In the genomic region with DNA sequence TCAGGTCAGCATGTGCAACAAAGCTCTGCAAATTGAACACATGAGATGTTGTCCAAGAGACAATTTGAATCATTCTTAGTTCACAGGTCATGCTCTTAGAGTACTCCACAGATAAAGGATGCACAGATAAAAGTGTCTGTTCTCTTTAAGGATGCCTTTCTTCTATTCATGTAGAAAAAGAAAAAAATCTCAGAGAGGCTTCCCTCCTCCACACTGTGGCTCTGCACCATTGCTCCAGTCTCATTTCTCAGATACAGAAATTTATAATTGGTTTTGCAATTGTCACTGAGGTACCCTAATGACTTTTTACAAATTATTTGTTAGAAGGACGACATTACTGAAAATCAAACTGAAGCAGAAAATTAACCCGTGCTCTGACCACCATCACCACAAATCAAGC, we compare ENCODE assay signal across 25 mouse cellular contexts.
"Had no signal": no experiment of that assay in that cellular context is flagged by ENCODE, and none has a peak within 500 bp of the region (broad histone marks: within the 10 kb centered on the region; RNA-seq: fewer than 3 reads in every experiment).

No protein-coding gene starts in this region.

- H3K4me3 ChIP-seq: heart, adult 2 months; heart, embryonic 13.5 days; heart, embryonic 15.5 days; kidney, embryonic 15.5 days; limb, embryonic 13.5 days; limb, embryonic 15.5 days; liver, embryonic 12.5 days had no signal

- DNase-seq: gastrocnemius, postnatal 14 days; gastrocnemius, postnatal 36 days; heart, adult 11 months; heart, adult 2 months; heart, postnatal 14 days; heart, postnatal 36 days; kidney, adult 11 months; kidney, adult 2 months; kidney, adult 9 months; kidney, postnatal 14 days; kidney, postnatal 36 days; layer of hippocampus, adult 9-11 months; layer of hippocampus, postnatal 36 days; left cerebral cortex, postnatal 4 days had no signal

- H3K27me3 ChIP-seq: heart, embryonic 13.5 days; heart, embryonic 15.5 days; kidney, embryonic 15.5 days; limb, embryonic 13.5 days; limb, embryonic 15.5 days; liver, embryonic 12.5 days had no signal

- H3K9me3 ChIP-seq: heart, embryonic 13.5 days; heart, embryonic 15.5 days; kidney, embryonic 15.5 days; limb, embryonic 13.5 days; limb, embryonic 15.5 days had no signal

- H3K4me1 ChIP-seq: heart, embryonic 13.5 days; heart, embryonic 15.5 days; kidney, embryonic 15.5 days; limb, embryonic 13.5 days; limb, embryonic 15.5 days; liver, embryonic 12.5 days had no signal

- H3K27ac ChIP-seq: heart, adult 2 months; heart, embryonic 13.5 days; heart, embryonic 15.5 days; hindbrain, embryonic 14.5 days; kidney, embryonic 15.5 days; kidney, postnatal 0 days; limb, embryonic 13.5 days; limb, embryonic 15.5 days; liver, embryonic 12.5 days; liver, embryonic 14.5 days had no signal

- H3K4me2 ChIP-seq: heart, embryonic 11.5 days; heart, embryonic 13.5 days; heart, embryonic 15.5 days; hindbrain, embryonic 14.5 days; kidney, embryonic 15.5 days; limb, embryonic 13.5 days; limb, embryonic 15.5 days; liver, embryonic 12.5 days had no signal

- H3K36me3 ChIP-seq: heart, embryonic 13.5 days; heart, embryonic 15.5 days; kidney, embryonic 15.5 days; limb, embryonic 13.5 days; limb, embryonic 15.5 days; liver, embryonic 12.5 days had no signal

- H3K9ac ChIP-seq: heart, embryonic 13.5 days; heart, embryonic 15.5 days; hindbrain, embryonic 14.5 days; kidney, embryonic 15.5 days; limb, embryonic 13.5 days; limb, embryonic 15.5 days; liver, embryonic 12.5 days; liver, embryonic 14.5 days had no signal

- ATAC-seq: intestine, embryonic 16.5 days; liver, embryonic 12.5 days had no signal
